Mouse (Mus musculus): ENCODE measurements around the gene Tmem236.
"Not testable (repeated sequence)": the region's sequence is repeated elsewhere in the genome, so short reads cannot be mapped to it uniquely, and the experiment has no call there.

Tmem236 gene

DNA sequence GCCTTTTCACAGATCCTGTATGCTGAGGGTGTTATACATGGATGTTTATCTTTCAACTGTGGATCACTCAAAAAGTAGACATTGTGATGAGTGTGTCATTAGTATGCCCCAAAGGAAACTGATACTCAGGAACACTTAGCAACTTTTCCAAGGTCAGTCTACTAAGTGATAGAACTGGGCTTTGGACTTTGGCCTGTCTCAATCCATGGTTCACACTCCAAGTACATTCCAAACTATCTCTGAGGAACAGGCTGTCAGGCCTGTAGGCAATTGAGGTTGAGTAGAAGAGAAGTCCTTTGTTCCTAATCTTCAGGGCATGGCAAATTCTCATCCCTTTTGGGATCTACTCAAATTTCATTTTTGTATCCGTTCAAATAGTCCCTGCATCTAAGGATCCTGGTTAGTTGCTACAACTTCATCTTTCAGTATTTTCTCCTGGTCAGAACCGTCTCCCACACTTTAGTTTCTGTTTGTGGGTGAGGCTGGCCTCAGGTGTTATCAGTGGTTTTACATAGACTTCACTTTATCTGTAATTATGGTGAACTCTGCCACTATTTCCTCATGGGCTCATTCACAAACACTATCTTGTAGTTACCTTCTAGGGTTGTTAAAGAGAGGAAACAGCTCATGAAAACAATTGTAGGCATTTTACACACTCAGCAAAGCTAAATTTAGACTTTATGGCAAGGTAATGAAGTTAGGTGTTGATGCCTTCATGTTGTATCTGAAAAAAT lies 2.3 kb downstream of the Tmem236 start:
- in situ Hi-C loops (cut with MboI; ENCODE audit: unreplicated experiment in 2 of 2): no loop called here

DNA sequence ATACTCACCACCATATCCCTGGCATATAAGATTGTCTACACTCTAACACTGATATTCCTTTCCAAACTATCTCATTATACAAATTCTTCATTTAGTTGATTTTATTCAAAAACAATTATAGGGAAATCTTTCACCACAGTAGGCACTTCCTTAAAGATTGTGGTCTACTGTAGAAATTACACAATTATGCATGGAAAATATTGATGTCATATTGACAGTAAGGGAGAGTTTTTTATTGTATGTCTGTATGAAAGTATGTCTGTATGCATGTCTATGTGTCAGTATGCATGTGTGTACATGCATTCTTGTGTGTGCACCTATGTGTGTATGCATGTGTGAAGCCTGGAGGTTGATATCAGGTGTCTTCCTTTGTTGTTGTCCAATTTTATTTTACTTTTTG lies 10.1 kb downstream of the Tmem236 start:
- in situ Hi-C loops (cut with MboI; ENCODE audit: unreplicated experiment in 2 of 2): no loop called here

DNA sequence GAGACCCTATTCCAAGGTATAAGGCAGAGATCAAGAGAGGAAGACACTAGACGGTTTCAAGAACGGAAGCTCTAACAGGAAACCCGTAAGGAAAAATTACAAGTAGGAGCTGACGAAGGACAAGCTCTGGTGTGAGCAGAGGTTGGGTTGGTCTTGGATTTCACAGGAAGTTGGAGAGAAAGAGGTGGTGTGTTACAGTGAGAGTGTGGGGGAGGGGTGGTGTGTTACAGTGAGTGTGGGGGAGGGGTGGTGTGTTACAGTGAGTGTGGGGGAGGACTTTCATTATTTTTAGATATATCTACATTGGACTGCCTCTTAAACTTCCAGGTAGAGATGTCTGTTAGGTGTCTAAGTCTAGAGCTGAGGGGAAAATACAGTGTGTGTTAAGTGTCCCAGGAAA lies 16.4 kb downstream of the Tmem236 start:
- in situ Hi-C loops (cut with MboI; ENCODE audit: unreplicated experiment in 2 of 2): no loop called here

DNA sequence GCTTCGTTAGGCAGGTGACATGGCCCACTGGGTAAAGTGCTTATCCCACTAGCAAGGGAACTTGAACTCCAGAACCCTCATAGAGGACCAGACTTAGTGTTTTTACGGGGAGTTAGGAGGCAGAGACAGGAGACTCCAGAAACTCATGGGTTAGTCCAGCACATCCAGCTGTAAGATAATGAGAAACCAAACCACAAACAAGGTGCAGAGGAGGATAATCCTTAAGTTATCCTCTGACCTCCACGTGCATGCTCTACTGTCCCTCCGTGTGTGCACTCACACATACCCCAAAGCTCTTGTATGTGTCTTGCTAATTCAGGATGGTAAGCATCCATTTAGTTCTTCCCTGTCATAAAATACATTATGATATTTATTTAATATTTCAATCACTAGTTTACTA lies 17.3 kb downstream of the Tmem236 start:
- in situ Hi-C loops (cut with MboI; ENCODE audit: unreplicated experiment in 2 of 2): no loop called here

DNA sequence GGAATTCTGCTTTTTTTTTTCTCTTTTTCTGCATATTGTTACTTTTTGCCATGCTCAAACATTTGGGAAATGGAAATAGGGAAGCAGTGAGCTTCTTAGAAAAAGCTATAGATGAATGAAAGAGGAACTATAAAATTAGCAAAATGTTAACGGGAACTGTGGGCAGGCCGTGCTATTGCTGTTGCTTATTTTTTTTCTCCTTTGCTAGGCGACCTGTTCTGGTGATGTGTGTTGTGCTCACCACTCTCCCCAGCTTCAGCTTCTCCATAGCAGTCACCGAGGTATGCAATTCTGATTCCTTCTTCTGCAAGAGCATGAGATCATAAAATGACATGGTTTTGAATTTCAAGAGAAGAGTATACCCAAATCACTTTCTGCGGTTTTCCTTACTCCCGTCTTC lies 17.7 kb downstream of the Tmem236 start:
- in situ Hi-C loops (cut with MboI; ENCODE audit: unreplicated experiment in 2 of 2): no loop called here

DNA sequence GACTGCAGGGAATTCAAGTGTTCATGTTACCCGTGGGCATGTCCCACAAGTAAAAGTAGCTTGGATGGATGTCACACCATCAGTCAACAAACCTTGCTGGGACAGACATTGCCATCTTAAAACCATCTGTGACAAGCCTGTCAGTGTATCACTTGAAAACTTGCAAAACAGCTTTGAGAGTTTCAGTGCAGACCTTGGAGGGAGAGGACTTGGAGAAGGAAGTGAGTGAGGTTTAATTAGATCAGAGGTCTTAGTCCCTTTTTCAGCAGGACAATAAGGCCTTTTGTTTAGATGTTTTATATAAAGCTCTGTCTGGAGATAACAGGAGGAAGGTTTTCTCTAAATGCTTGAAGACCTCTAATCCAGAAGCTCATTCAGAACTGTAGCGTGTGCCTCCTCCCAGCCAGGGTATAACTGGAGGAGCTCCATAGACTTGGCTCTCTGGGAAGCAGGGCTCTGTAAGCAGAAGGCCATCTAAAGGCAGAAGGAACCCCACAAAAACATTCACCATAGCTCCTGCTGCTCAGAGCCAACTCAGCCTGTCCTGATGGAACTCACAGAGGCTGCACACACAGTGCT lies 24.1 kb downstream of the Tmem236 start:
- in situ Hi-C loops (cut with MboI; ENCODE audit: unreplicated experiment in 2 of 2): not testable (repeated sequence)

DNA sequence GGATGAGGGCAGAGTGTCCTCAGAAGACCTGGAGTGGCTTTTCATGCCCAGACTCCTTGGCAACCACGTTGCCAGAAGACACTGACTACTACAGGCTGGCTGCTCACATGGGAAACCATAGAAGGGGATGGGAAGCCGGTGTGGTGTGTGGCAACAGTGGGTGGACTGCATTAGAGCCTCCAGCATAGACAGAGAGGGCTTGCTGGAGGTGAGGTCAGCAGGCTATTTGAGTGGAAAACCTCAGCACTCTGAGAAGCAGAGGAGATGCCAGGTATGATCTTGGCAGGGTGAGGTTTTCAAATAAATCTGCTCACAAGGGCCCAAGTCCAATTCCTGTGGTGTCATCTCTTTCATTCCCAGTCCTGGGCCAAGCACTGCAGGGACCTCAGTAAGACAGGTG lies 25.3 kb downstream of the Tmem236 start:
- in situ Hi-C loops (cut with MboI; ENCODE audit: unreplicated experiment in 2 of 2): loop anchor here in 1 of 2 experiments (5.0 kb wide), 1 partner anchor 32 kb away; no protein-coding TSS in a partner anchor

DNA sequence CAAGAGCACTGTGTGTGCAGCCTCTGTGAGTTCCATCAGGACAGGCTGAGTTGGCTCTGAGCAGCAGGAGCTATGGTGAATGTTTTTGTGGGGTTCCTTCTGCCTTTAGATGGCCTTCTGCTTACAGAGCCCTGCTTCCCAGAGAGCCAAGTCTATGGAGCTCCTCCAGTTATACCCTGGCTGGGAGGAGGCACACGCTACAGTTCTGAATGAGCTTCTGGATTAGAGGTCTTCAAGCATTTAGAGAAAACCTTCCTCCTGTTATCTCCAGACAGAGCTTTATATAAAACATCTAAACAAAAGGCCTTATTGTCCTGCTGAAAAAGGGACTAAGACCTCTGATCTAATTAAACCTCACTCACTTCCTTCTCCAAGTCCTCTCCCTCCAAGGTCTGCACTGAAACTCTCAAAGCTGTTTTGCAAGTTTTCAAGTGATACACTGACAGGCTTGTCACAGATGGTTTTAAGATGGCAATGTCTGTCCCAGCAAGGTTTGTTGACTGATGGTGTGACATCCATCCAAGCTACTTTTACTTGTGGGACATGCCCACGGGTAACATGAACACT lies 26.6 kb downstream of the Tmem236 start:
- in situ Hi-C loops (cut with MboI; ENCODE audit: unreplicated experiment in 2 of 2): loop anchor here in 1 of 2 experiments (5.0 kb wide), 1 partner anchor 34 kb away; no protein-coding TSS in a partner anchor

DNA sequence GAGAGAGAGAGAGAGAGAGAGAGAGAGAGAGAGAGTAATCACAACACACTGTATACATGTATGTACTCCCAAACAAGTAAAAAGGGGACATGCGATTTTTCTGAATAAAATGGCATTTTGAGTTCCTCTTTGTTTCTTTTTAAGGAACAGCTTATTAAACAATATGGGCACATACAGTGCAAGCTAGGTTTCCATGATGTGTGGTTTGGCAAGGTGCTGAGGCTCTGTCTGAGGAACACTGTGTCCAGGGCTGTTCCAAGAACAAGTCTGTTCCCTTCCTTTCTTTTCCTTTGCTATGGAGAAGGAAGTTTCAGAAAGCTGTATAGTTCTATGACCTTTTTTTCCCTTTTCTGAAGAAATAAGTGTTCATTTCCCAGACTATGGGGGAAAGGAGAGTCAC lies 30.0 kb downstream of the Tmem236 start:
- in situ Hi-C loops (cut with MboI; ENCODE audit: unreplicated experiment in 2 of 2): loop anchor here in 1 of 2 experiments (5.0 kb wide), 1 partner anchor 37 kb away; no protein-coding TSS in a partner anchor

DNA sequence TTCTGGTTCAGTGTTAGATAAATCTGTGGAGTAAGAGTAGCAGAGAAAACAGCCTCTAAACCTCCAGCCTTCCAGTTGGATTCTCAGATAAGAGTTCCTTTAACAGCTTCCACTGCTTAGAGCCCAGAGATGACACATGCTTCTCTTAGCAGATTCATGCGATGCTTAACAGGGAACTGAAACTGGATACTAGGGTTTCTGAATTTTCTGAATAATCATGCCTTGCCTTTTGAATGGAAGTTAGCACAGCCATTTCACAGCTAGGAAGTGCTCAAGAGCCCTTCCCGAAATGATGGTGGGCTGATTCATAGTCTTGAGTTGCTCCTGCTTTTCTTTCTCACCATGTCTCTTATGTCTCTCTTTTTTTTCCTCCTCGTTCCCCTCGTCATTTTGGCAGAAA lies 32.5 kb downstream of the Tmem236 start:
- in situ Hi-C loops (cut with MboI; ENCODE audit: unreplicated experiment in 2 of 2): no loop called here

DNA sequence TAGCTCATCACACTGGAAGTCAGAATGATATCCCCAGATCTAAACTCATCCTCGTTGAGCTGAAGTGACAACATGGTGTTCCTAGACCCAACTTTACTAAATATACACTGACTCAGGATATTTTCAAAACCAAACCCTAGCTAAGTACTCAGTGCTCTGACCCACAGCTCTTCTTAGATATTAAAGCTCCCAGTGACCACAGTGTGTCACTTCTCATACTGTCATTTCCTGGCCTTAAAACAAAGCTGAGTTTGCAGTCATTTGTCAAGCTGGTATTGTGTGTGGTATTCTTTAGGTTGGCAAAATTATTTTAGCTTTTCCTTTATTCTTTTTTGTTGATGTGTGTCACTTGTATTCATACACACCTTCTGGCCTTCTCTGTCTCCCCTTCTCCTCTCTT lies 36.4 kb downstream of the Tmem236 start:
- in situ Hi-C loops (cut with MboI; ENCODE audit: unreplicated experiment in 2 of 2): no loop called here

DNA sequence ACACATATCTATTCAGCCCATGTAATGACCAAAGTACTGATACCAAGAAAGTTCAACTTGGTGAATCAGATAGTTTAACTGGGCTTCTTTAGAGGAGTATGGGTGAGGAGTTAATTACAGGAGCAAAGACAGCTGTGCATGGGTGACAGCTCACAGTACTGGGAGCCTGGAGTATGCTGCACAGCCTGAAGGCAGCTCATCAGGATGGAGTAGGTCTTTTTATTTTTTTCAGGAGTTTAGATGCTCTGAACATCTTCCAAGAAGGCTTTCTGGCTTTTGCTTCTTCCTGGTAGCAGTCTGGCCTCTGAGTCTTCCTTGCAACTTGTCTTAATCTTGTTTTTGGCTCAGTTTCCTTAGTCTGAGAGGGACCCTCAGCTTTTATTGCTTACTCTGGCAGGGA lies 37.3 kb downstream of the Tmem236 start:
- in situ Hi-C loops (cut with MboI; ENCODE audit: unreplicated experiment in 2 of 2): no loop called here

DNA sequence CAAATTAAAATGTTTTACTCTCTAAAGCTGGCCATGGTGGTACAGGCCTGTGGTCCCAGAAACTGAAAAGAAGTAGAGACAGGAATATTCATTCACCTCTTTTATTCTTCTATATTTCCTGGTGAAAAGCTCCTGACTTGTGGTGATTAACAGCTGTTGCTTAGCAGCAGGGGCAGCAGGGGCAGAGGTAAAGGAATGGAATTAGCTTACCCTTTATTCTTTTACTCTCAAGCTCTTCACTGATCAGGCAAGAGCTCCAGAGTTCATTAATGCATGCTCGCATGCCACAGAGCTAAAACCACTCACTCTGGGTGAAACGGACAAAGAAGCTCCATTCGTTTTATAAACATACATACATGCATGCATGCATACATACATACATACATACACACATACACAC lies 40.4 kb downstream of the Tmem236 start:
- in situ Hi-C loops (cut with MboI; ENCODE audit: unreplicated experiment in 2 of 2): no loop called here

DNA sequence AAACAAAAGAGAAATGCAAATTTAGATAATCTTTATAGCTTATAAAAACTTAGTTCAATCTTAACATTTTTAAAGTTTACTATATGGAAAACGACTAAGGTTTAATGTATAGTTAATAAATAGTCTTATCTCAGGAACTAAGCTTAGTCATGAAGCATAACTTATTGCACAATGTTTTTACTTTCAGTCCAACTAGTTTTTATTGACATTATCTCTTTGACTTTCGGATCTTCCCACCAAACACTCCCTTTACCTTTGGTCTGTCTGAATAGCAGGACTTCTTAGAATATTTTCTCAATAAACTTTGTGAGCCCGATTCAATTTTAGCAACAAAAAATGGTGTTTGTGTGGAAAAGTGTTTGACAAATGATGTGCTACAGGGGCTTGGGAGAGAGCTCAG lies 42.3 kb downstream of the Tmem236 start:
- in situ Hi-C loops (cut with MboI; ENCODE audit: unreplicated experiment in 2 of 2): no loop called here

DNA sequence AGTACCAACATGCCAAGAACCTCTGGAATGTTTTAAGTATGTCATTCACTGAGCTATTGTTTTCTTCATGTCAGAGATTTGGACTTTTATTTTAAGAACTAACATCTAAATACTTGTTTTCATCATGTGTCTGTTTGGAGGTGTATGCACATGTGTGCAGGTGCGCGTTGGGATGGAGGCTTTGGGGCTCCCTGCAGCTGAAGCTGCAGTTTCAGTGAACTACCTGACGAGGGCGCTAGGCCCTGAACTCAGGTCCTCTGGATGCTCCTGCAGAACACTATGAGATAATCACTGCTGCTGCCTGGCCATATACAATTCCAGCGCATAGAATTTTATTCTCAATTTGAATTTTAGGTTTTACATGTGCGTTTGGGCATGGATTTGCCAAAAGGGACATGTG lies 43.8 kb downstream of the Tmem236 start:
- in situ Hi-C loops (cut with MboI; ENCODE audit: unreplicated experiment in 2 of 2): no loop called here

DNA sequence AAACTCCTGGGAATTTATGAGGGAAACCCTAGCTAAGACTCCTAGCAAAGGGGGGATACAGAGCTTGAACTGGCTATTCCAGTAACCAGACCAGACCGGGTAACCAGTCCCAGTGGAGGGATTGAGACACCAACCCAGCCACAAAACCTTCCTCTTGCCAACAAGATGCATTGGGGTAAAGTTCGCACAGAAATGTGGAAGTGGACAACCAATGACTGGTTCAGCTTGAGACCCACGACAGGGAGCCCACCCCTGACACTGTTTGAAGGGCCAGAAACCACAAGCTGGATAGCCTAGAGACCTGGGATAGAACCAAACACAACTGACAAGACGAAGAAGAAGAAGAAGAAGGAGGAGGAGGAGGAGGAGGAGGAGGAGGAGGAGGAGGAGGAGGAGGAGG lies 50.1 kb downstream of the Tmem236 start:
- in situ Hi-C loops (cut with MboI; ENCODE audit: unreplicated experiment in 2 of 2): no loop called here

DNA sequence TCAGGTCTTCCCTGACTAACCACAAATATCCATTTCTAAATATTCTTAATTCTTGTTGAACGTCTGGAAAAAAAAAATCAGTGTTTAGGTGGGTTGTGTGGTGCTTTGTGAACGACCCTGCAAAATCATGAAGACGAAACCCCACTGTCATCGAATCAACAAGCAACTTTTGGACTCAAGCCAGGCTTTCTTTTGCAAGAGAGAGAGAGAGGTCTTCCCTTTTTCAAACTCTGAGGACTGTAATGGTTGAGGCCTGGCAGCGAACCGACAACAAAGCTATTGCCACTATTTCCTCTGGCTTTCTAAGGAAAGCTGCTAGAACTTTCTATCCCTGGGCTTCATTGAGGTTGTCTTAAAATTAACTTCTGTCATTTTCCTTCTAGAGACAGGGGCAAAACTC lies 54.2 kb downstream of the Tmem236 start:
- in situ Hi-C loops (cut with MboI; ENCODE audit: unreplicated experiment in 2 of 2): loop anchor here in 1 of 2 experiments (25.0 kb wide), 1 partner anchor 816 kb away; no protein-coding TSS in a partner anchor

DNA sequence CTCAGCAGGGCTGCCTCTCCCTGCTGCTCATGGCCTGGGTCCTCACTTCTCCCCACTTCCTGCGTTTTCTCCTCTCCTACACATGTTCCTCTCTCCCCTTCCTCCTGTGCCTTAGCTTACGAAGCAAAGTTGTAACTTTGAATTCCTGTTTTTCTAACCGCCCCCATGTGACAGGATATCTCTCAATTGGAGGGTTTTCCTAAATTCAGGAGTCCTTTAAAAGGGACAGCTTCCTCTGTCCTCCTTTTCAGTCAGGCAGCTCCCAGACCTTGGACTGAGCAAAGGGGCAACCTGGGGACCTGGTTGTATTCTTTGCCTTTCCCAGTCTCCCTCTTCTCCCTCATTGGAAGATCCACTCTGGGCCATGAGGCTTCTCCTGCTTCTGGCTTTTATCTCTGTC lies 54.8 kb downstream of the Tmem236 start, which contains the start of gene Mrc1:
Gene Mrc1, plus strand, starts transcription at position 244 of the 400 bp plus-strand sequence.
- in situ Hi-C loops (cut with MboI; ENCODE audit: unreplicated experiment in 2 of 2): loop anchor here in 1 of 2 experiments (25.0 kb wide), 1 partner anchor 817 kb away; no protein-coding TSS in a partner anchor

DNA sequence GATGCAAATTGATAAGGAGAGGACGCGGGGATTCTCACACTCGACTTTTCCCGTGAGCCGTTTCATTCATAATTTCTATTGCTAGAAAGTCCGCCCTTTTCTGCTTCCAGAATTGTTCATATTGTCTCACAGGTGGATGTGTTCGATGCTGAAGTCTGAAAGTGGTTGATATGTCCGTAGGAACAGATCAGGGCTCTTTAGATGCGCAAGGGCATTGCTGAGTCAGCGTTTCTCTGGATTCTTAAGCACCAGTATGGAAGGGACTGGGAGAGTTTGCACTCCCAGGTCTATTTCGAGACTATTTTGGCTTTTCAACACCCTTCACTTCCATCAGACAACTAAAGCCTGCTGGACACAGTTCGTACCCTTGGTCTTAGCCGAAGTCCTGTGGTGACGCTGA lies 55.7 kb downstream of the Tmem236 start:
- in situ Hi-C loops (cut with MboI; ENCODE audit: unreplicated experiment in 2 of 2): loop anchor here in 1 of 2 experiments (25.0 kb wide), 1 partner anchor 818 kb away; no protein-coding TSS in a partner anchor

DNA sequence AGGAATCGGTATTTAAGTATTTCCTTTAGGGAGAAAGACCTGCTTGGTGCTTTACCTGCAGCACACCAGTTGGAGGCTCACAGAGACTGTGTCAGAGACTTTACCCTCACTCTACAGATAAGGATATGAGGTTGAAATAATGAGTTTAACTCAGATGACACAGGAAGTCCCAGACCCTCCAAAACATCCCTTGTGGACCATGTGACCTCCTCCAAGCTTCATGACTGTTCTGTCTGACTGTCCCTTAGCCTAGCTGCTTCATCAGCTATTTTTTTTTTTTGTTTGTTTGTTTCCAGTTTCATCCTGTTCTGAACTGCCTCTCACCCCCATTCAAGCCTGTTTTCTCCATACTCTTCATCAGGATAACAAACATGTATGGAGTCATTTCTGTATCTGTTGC lies 58.6 kb downstream of the Tmem236 start:
- in situ Hi-C loops (cut with MboI; ENCODE audit: unreplicated experiment in 2 of 2): loop anchor here in 1 of 2 experiments (25.0 kb wide), 1 partner anchor 821 kb away; no protein-coding TSS in a partner anchor

DNA sequence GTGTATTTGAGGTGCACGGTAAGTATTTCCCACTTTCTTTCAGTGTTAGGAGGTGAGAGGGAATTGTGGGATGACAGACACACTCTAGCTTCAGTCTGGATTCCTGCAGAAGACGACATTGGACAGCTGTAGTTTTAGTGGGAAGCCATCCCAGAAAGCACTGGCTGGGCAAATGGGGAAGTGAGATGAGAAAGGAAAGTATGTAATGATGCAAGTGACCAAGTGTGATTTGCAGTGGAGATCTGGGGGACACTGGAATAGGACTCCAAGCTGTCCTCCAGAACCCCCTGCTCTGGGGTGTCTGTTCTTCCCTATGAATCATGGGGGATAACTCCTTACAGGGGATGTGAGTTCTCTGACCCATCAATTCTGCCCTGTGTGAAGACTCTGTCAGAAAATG lies 59.7 kb downstream of the Tmem236 start:
- in situ Hi-C loops (cut with MboI; ENCODE audit: unreplicated experiment in 2 of 2): loop anchor here in 1 of 2 experiments (25.0 kb wide), 1 partner anchor 822 kb away; no protein-coding TSS in a partner anchor

Data from v-Abl transformed pro-B cells (cell line).